Comparison of ENCODE assay signal across 8 mouse cellular contexts in genomic region chr3:142881589-142881871, GRCm38 (mm10). TPM values are rescaled to one million over a fixed set of nuclear protein-coding genes. Genes with fewer than 3 reads are reported as not detected.
DNase-seq lines count a peak whose midpoint lies in the region; ATAC-seq and TF ChIP-seq lines count a peak whose summit lies in the region.

No protein-coding gene starts in this region.

- peak overlapping the region; percentile 51 for H3K4me2 ChIP-seq in midbrain, embryonic 11.5 days

- H3K27ac ChIP-seq in kidney, adult 2 months (ENCODE audit: insufficient read depth, low read depth, low read length) = peak overlapping the region; percentile 56
- peak overlapping the region; percentile 97 for H3K27ac ChIP-seq in MEL (ENCODE audit: control insufficient read depth, low read depth, low read length)
- H3K27ac ChIP-seq in midbrain, embryonic 11.5 days (ENCODE audit: low read depth, low read length) = peak overlapping the region; percentile 92

- peak overlapping the region; percentile 100 for H3K9ac ChIP-seq in MEL (ENCODE audit: control insufficient read depth, low read depth, low read length, poor library complexity, severe bottlenecking)
- peak overlapping the region; percentile 96 for H3K9ac ChIP-seq in midbrain, embryonic 11.5 days (ENCODE audit: low read length)

- no peaks in the 10 kb centered on the region for H3K27me3 ChIP-seq in kidney, adult 2 months (replicated peaks; ENCODE audit: control insufficient read depth, insufficient read depth, low read length)
- H3K27me3 ChIP-seq in MEL (ENCODE audit: control insufficient read depth in 1 of 2, insufficient read depth in 2 of 2, low read length in 2 of 2) = no peaks in the 10 kb centered on the region
- H3K27me3 ChIP-seq in midbrain, embryonic 11.5 days (ENCODE audit: control insufficient read depth, insufficient read depth, low read length) = no peaks in the 10 kb centered on the region

- peaks cover 2% of the 10 kb centered on the region; the same call in 1 of the 2 replicates for H3K4me1 ChIP-seq in kidney, adult 2 months (ENCODE audit: control insufficient read depth, insufficient read depth, low read length)
- peaks cover 19 to 25% of the 10 kb centered on the region in 2 experiments for H3K4me1 ChIP-seq in MEL (ENCODE audit: control insufficient read depth in 1 of 2, insufficient read depth in 2 of 2, low read length in 2 of 2)
- H3K4me1 ChIP-seq in midbrain, embryonic 11.5 days (ENCODE audit: control insufficient read depth, insufficient read depth, low read length) = peaks cover 5% of the 10 kb centered on the region; the same call in 1 of the 2 replicates

- H3K4me3 ChIP-seq in kidney, adult 2 months (ENCODE audit: insufficient read depth, low read depth, low read length) = peak overlapping the region; percentile 97
- H3K4me3 ChIP-seq in MEL (ENCODE audit: control insufficient read depth in 1 of 2, insufficient read depth in 1 of 2, low read depth in 2 of 2, low read length in 2 of 2) = peak overlapping the region; percentile 83 to 100
- peak overlapping the region; percentile 98 for H3K4me3 ChIP-seq in midbrain, embryonic 11.5 days (ENCODE audit: low read depth, low read length)

- no peak for TF ChIP-seq POLR2A in kidney, adult 2 months (IDR thresholded peaks at IDR 0.05; ENCODE audit: low read depth, low read length)
- TF ChIP-seq POLR2A in MEL (IDR thresholded peaks at IDR 0.05; ENCODE audit: control insufficient read depth in 1 of 2, insufficient read depth in 1 of 2, low read depth in 1 of 2, low read length in 2 of 2, poor library complexity in 1 of 2) = 0 out of 4 replicates have a peak, but pooled peaks of 1 of the 2 experiments have one; percentile 58

- no peaks in the 10 kb centered on the region for H3K36me3 ChIP-seq in kidney, adult 2 months (ENCODE audit: control insufficient read depth, insufficient read depth, low read length)
- H3K36me3 ChIP-seq in MEL (ENCODE audit: control insufficient read depth in 1 of 2, insufficient read depth in 2 of 2, low read length in 2 of 2) = peaks cover 0 to 37% of the 10 kb centered on the region in 2 experiments; a peak in 3 of 4 replicates
- no peaks in the 10 kb centered on the region for H3K36me3 ChIP-seq in midbrain, embryonic 11.5 days (ENCODE audit: control insufficient read depth, insufficient read depth, low read length)

- WGBS in kidney, adult 2 months = 1% methylated on average over 40 of the region's 40 CpGs
- WGBS in midbrain, embryonic 11.5 days = under 1% methylated on average over 36 of the region's 40 CpGs

- no peak; the same call in 1 of the 2 replicates for ATAC-seq in midbrain, embryonic 11.5 days (ENCODE audit: low FRiP score)
- no peak; the same call in none of the 2 replicates for ATAC-seq in cerebellum, adult (ENCODE audit: insufficient number of reproducible peaks, low FRiP score, low TSS enrichment)

- no peak for TF ChIP-seq CTCF in kidney, adult 2 months (conservative IDR thresholded peaks at IDR 0.05; ENCODE audit: insufficient read depth, insufficient read length, low read depth, low read length)
- TF ChIP-seq CTCF in MEL (IDR thresholded peaks at IDR 0.05 in 2 of 3, conservative IDR thresholded peaks at IDR 0.05 in 1 of 3; ENCODE audit: control insufficient read depth in 1 of 3, insufficient read depth in 1 of 3, low read depth in 2 of 3, low read length in 3 of 3, poor library complexity in 1 of 3, severe bottlenecking in 1 of 3) = no peak

- peaks cover 25% of the 10 kb centered on the region for H3K79me2 ChIP-seq in MEL (ENCODE audit: control insufficient read depth, insufficient read depth, low read length, poor library complexity)

- H3K9me3 ChIP-seq in MEL (replicated peaks; ENCODE audit: insufficient read depth, low read length) = no peaks in the 10 kb centered on the region
- no peaks in the 10 kb centered on the region for H3K9me3 ChIP-seq in midbrain, embryonic 11.5 days (ENCODE audit: control insufficient read depth, low read length)

- DNase-seq in kidney, adult 2 months = no peak
- DNase-seq in kidney, adult 8-10 months = no peak
- no peak for DNase-seq in MEL (ENCODE audit: low read depth, low spot score)
- peak; percentile 26 for DNase-seq in forelimb bud, embryonic 11.5 days (ENCODE audit: low read depth, low spot score)
- DNase-seq in midbrain, embryonic 11.5 days (ENCODE audit: low spot score, missing footprints) = no peak
- DNase-seq in cerebellum, postnatal 36 days = no peak
- DNase-seq in thymus, postnatal 25 days = no peak

- TF ChIP-seq EP300 in MEL (IDR thresholded peaks at IDR 0.05; ENCODE audit: low read depth in 1 of 2, low read length in 2 of 2) = no peak

- no peak for TF ChIP-seq RAD21 in MEL (IDR thresholded peaks at IDR 0.05; ENCODE audit: low read depth, low read length)

TF ChIP-seq in MEL, 35 proteins besides CTCF, POLR2A, EP300 and RAD21:
- TF ChIP-seq UBTF (IDR thresholded peaks at IDR 0.05; ENCODE audit: borderline replicate concordance, insufficient read depth, low read depth, low read length) = peak; percentile 71; the same call in 1 of the 2 replicates
- no peak for TF ChIP-seq POLR2AphosphoS5 (IDR thresholded peaks at IDR 0.05; ENCODE audit: borderline replicate concordance, low read depth, low read length)

RNA-seq across cellular contexts. Expression of gene Pkn2, which starts 0.3 kb away (rescaled TPM):
- 12.7 and 13.6 TPM in 2 replicates for polyA plus RNA-seq in kidney, adult 2 months (2012; rRNA removed)
- total RNA-seq in MEL (2012; rRNA removed) = 33.5 and 38.6 TPM in 2 replicates
- polyA plus RNA-seq in MEL (2012; ENCODE audit: insufficient read depth in 1 of 2, insufficient read length in 2 of 2, low read depth in 1 of 2, low replicate concordance in 2 of 2, missing spikeins in 1 of 2) = 10 to 100 TPM; 34.7 to 38.8 TPM
- polyA plus RNA-seq in midbrain, embryonic 11.5 days (2014; fragmentation: Nextera tagmentation; extraction: Ambion mirVana) = 43.0 and 45.9 TPM in 2 replicates
